Mouse (Mus musculus): ENCODE data around the gene Kcnip1.

GRCm38 (mm10) chr11:33918424-33918823 lies 74.5 kb downstream of the Kcnip1 start:
- no peak for TF ChIP-seq CTCF (IDR thresholded peaks at IDR 0.05; ENCODE audit: extremely low read depth, insufficient read depth, insufficient read length, insufficient replicate concordance)
- TF ChIP-seq POLR2A (IDR thresholded peaks at IDR 0.05; ENCODE audit: low read depth, low read length) = no peak
